ENCODE assay signal across 14 mouse cellular contexts in the genomic region with DNA sequence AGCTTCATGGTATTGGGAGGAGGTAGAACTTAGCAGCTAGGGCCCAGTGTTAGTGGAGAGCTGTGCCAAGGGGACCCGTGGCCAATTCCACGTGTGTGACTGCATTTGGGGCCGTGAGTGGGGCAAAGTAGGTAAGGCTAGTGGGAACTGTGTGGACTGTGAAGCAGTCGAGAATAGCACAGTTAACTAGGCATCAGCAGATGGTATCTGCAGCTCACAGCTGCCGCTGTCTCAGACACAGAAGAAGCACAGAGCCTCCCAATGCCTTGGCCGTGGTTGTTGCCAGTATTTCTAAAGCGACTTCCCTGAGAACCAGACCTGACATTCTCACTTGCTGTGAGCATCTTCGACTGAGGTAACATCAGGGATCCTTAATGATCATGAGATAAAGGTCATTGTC.
A peak's percentile ranks its signal among the peaks of the same experiment; 100 is the strongest.
DNase-seq lines count a peak whose midpoint lies in the region; ATAC-seq lines count a peak whose summit lies in the region.
"Had no signal": no experiment of that assay in that cellular context is flagged by ENCODE, and none has a peak within 500 bp of the region (broad histone marks: within the 10 kb centered on the region; RNA-seq: fewer than 3 reads in every experiment).

No protein-coding gene starts in this region.

- H3K27ac ChIP-seq in kidney, embryonic 16.5 days (ENCODE audit: low read length), result no peak overlapping the region
- H3K27ac ChIP-seq: limb, embryonic 12.5 days had no signal

- 87% methylated on average over 8 of the region's 8 CpGs for WGBS in kidney, embryonic 16.5 days

- H3K36me3 ChIP-seq in kidney, embryonic 16.5 days (ENCODE audit: insufficient read depth, low read length), result peaks cover 39% of the 10 kb centered on the region

- no peak overlapping the region for H3K4me3 ChIP-seq in kidney, embryonic 16.5 days (ENCODE audit: low read length)
- H3K4me3 ChIP-seq: erythroblast, embryonic 14.5 days; limb, embryonic 12.5 days; megakaryocyte, embryonic 14.5 days had no signal

- DNase-seq in layer of hippocampus, adult 11-12 months (ENCODE audit: low spot score), result peak; percentile 81
- DNase-seq in layer of hippocampus, adult 9-10 months (ENCODE audit: low spot score), result no peak
- DNase-seq in frontal cortex, postnatal 10 days (ENCODE audit: low spot score in 2 of 2), result peak; percentile 42 to 52
- DNase-seq in left cerebral cortex, adult 18-20 months (ENCODE audit: low spot score in 2 of 2), result peak; percentile 67 to 82
- peak; percentile 79 to 87 for DNase-seq in right cerebral cortex, postnatal 36 days (ENCODE audit: low spot score in 2 of 2)
- DNase-seq: heart, postnatal 4 days; kidney, adult 8-10 months; lung, adult 18-20 months; thymus, postnatal 25 days had no signal

- no peaks in the 10 kb centered on the region for H3K27me3 ChIP-seq in kidney, embryonic 16.5 days (ENCODE audit: insufficient read depth, low read length)
- H3K27me3 ChIP-seq: limb, embryonic 12.5 days; megakaryocyte, embryonic 14.5 days had no signal

- no peaks in the 10 kb centered on the region for H3K9me3 ChIP-seq in kidney, embryonic 16.5 days (ENCODE audit: low read length)
- H3K9me3 ChIP-seq: limb, embryonic 12.5 days; megakaryocyte, embryonic 14.5 days had no signal

- H3K4me2 ChIP-seq in kidney, embryonic 16.5 days (replicated peaks; ENCODE audit: low read depth, low read length), result no peak overlapping the region
- H3K4me2 ChIP-seq: limb, embryonic 12.5 days had no signal

- H3K4me1 ChIP-seq in kidney, embryonic 16.5 days (ENCODE audit: insufficient read depth, low read length), result no peaks in the 10 kb centered on the region
- H3K4me1 ChIP-seq: limb, embryonic 12.5 days had no signal

- H3K9ac ChIP-seq in kidney, embryonic 16.5 days (replicated peaks; ENCODE audit: low read length), result no peak overlapping the region
- H3K9ac ChIP-seq: limb, embryonic 12.5 days had no signal

- no peak for ATAC-seq in megakaryocyte, adult 5-6 weeks (ENCODE audit: poor library complexity, severe bottlenecking)
- no peak for ATAC-seq in kidney, embryonic 16.5 days (ENCODE audit: low FRiP score, low TSS enrichment)
